Mouse (Mus musculus): Measurements from ENCODE around the gene Wasf1. TPM values are rescaled to one million over a fixed set of nuclear protein-coding genes. Genes with fewer than 3 reads are reported as not detected.

The Wasf1 gene
- polyA plus RNA-seq, 1 experiment from 2014 or later: 0.71 TPM

GRCm38 (mm10) chr10:40937569-40937968 lies 54.3 kb downstream of the Wasf1 start:
- Histone ChIP-seq H3K9me3 (replicated peaks) (no peaks in the 10 kb centered on the region), H3K27ac (replicated peaks) (no peak overlapping the region), H3K4me3 (replicated peaks) (no peak overlapping the region), H3K36me3 (replicated peaks) (no peaks in the 10 kb centered on the region), H3K9ac (no peak overlapping the region), H3K4me1 (replicated peaks) (no peaks in the 10 kb centered on the region), H3K4me2 (no peak overlapping the region), H3K27me3 (no peaks in the 10 kb centered on the region)
- ATAC-seq (ENCODE audit: insufficient read depth): no peak
- 82% methylated on average over 20 of the region's 20 CpGs for WGBS (ENCODE audit: insufficient replicate concordance)

GRCm38 (mm10) chr10:40942688-40943087 lies 59.4 kb downstream of the Wasf1 start:
- H3K36me3 ChIP-seq (replicated peaks): no peaks in the 10 kb centered on the region
- no peak overlapping the region for H3K27ac ChIP-seq (replicated peaks)
- H3K9me3 ChIP-seq (replicated peaks): no peaks in the 10 kb centered on the region
- no peak overlapping the region for H3K9ac ChIP-seq
- H3K4me2 ChIP-seq: no peak overlapping the region
- WGBS (ENCODE audit: insufficient replicate concordance): 63% methylated on average over 4 of the region's 4 CpGs
- no peak overlapping the region for H3K4me3 ChIP-seq (replicated peaks)
- H3K4me1 ChIP-seq (replicated peaks): no peaks in the 10 kb centered on the region
- ATAC-seq (ENCODE audit: insufficient read depth): no peak
- no peaks in the 10 kb centered on the region for H3K27me3 ChIP-seq

- Histone ChIP-seq H3K27ac (replicated peaks) (no peak overlapping the region), H3K4me1 (replicated peaks) (no peaks in the 10 kb centered on the region), H3K27me3 (no peaks in the 10 kb centered on the region), H3K9ac (no peak overlapping the region), H3K4me2 (no peak overlapping the region), H3K9me3 (replicated peaks) (no peaks in the 10 kb centered on the region), H3K4me3 (replicated peaks) (no peak overlapping the region), H3K36me3 (replicated peaks) (no peaks in the 10 kb centered on the region)
- WGBS (ENCODE audit: insufficient replicate concordance): 52% methylated on average over 3 of the region's 3 CpGs
- no peak for ATAC-seq (ENCODE audit: insufficient read depth)
These were observed 66.9 kb downstream of the Wasf1 start for GRCm38 (mm10) chr10:40950176-40950575.

- no peak overlapping the region for H3K4me2 ChIP-seq
- no peaks in the 10 kb centered on the region for H3K4me1 ChIP-seq (replicated peaks)
- H3K36me3 ChIP-seq (replicated peaks): no peaks in the 10 kb centered on the region
- H3K9ac ChIP-seq: no peak overlapping the region
- no peak overlapping the region for H3K4me3 ChIP-seq (replicated peaks)
- no peak overlapping the region for H3K27ac ChIP-seq (replicated peaks)
- no peak for ATAC-seq (ENCODE audit: insufficient read depth)
- WGBS (ENCODE audit: insufficient replicate concordance): 75% methylated on average over 5 of the region's 5 CpGs
- no peaks in the 10 kb centered on the region for H3K27me3 ChIP-seq
- no peaks in the 10 kb centered on the region for H3K9me3 ChIP-seq (replicated peaks)
These were observed 72.9 kb downstream of the Wasf1 start for GRCm38 (mm10) chr10:40956206-40956605.

GRCm38 (mm10) chr10:40961365-40961764 lies 78.1 kb downstream of the Wasf1 start:
- no peaks in the 10 kb centered on the region for H3K36me3 ChIP-seq (replicated peaks)
- no peak overlapping the region for H3K27ac ChIP-seq (replicated peaks)
- H3K27me3 ChIP-seq: no peaks in the 10 kb centered on the region
- H3K9ac ChIP-seq: no peak overlapping the region
- H3K4me2 ChIP-seq: no peak overlapping the region
- H3K9me3 ChIP-seq (replicated peaks): no peaks in the 10 kb centered on the region
- no peak overlapping the region for H3K4me3 ChIP-seq (replicated peaks)
- 39% methylated on average over 6 of the region's 6 CpGs for WGBS (ENCODE audit: insufficient replicate concordance)
- no peaks in the 10 kb centered on the region for H3K4me1 ChIP-seq (replicated peaks)
- no peak for ATAC-seq (ENCODE audit: insufficient read depth)

- no peaks in the 10 kb centered on the region for H3K27me3 ChIP-seq
- H3K4me3 ChIP-seq (replicated peaks): no peak overlapping the region
- H3K4me2 ChIP-seq: no peak overlapping the region
- H3K27ac ChIP-seq (replicated peaks): no peak overlapping the region
- H3K9ac ChIP-seq: no peak overlapping the region
- no peaks in the 10 kb centered on the region for H3K4me1 ChIP-seq (replicated peaks)
- H3K36me3 ChIP-seq (replicated peaks): no peaks in the 10 kb centered on the region
- H3K9me3 ChIP-seq (replicated peaks): no peaks in the 10 kb centered on the region
- 60% methylated on average over 4 of the region's 4 CpGs for WGBS (ENCODE audit: insufficient replicate concordance)
- no peak for ATAC-seq (ENCODE audit: insufficient read depth)
These were observed 78.7 kb downstream of the Wasf1 start for GRCm38 (mm10) chr10:40962008-40962407.

- Histone ChIP-seq H3K4me1 (replicated peaks) (no peaks in the 10 kb centered on the region), H3K27ac (replicated peaks) (no peak overlapping the region), H3K4me2 (no peak overlapping the region), H3K27me3 (peaks cover 12% of the 10 kb centered on the region), H3K9ac (no peak overlapping the region), H3K9me3 (replicated peaks) (no peaks in the 10 kb centered on the region), H3K4me3 (replicated peaks) (no peak overlapping the region), H3K36me3 (replicated peaks) (no peaks in the 10 kb centered on the region)
- no peak for ATAC-seq (ENCODE audit: insufficient read depth)
- 53% methylated on average over 4 of the region's 4 CpGs for WGBS (ENCODE audit: insufficient replicate concordance)
These were observed 81.3 kb downstream of the Wasf1 start for GRCm38 (mm10) chr10:40964546-40964945.

- Histone ChIP-seq H3K27ac (replicated peaks) (no peak overlapping the region), H3K4me2 (no peak overlapping the region), H3K36me3 (replicated peaks) (no peaks in the 10 kb centered on the region), H3K4me3 (replicated peaks) (no peak overlapping the region), H3K9ac (no peak overlapping the region), H3K27me3 (peaks cover 20% of the 10 kb centered on the region), H3K4me1 (replicated peaks) (no peaks in the 10 kb centered on the region), H3K9me3 (replicated peaks) (no peaks in the 10 kb centered on the region)
- no peak for ATAC-seq (ENCODE audit: insufficient read depth)
- WGBS (ENCODE audit: insufficient replicate concordance): 47% methylated on average over 8 of the region's 8 CpGs
These were observed 85.3 kb downstream of the Wasf1 start for GRCm38 (mm10) chr10:40968551-40968950.

- no peaks in the 10 kb centered on the region for H3K9me3 ChIP-seq (replicated peaks)
- H3K9ac ChIP-seq: no peak overlapping the region
- no peak for ATAC-seq (ENCODE audit: insufficient read depth)
- no peaks in the 10 kb centered on the region for H3K36me3 ChIP-seq (replicated peaks)
- WGBS (ENCODE audit: insufficient replicate concordance): 8% methylated on average over 16 of the region's 16 CpGs
- H3K4me2 ChIP-seq: no peak overlapping the region
- H3K27ac ChIP-seq (replicated peaks): no peak overlapping the region
- peaks cover 20% of the 10 kb centered on the region for H3K27me3 ChIP-seq
- H3K4me1 ChIP-seq (replicated peaks): no peaks in the 10 kb centered on the region
- H3K4me3 ChIP-seq (replicated peaks): no peak overlapping the region
These were observed 86.2 kb downstream of the Wasf1 start for GRCm38 (mm10) chr10:40969372-40970033.

GRCm38 (mm10) chr10:40970601-40971245 lies 87.4 kb downstream of the Wasf1 start:
- no peak for ATAC-seq (ENCODE audit: insufficient read depth)
- WGBS (ENCODE audit: insufficient replicate concordance): 65% methylated on average over 12 of the region's 12 CpGs
- Histone ChIP-seq H3K9me3 (replicated peaks) (no peaks in the 10 kb centered on the region), H3K4me2 (no peak overlapping the region), H3K4me3 (replicated peaks) (no peak overlapping the region), H3K27me3 (peaks cover 20% of the 10 kb centered on the region), H3K36me3 (replicated peaks) (no peaks in the 10 kb centered on the region), H3K9ac (no peak overlapping the region), H3K27ac (replicated peaks) (no peak overlapping the region), H3K4me1 (replicated peaks) (no peaks in the 10 kb centered on the region)

- no peak overlapping the region for H3K9ac ChIP-seq
- 66% methylated on average over 5 of the region's 5 CpGs for WGBS (ENCODE audit: insufficient replicate concordance)
- no peak overlapping the region for H3K4me2 ChIP-seq
- H3K4me1 ChIP-seq (replicated peaks): no peaks in the 10 kb centered on the region
- H3K27me3 ChIP-seq: peaks cover 20% of the 10 kb centered on the region
- ATAC-seq (ENCODE audit: insufficient read depth): no peak
- no peak overlapping the region for H3K4me3 ChIP-seq (replicated peaks)
- H3K27ac ChIP-seq (replicated peaks): no peak overlapping the region
- H3K9me3 ChIP-seq (replicated peaks): no peaks in the 10 kb centered on the region
- no peaks in the 10 kb centered on the region for H3K36me3 ChIP-seq (replicated peaks)
These were observed 88.0 kb downstream of the Wasf1 start for GRCm38 (mm10) chr10:40971256-40971655.

GRCm38 (mm10) chr10:40983761-40984160 lies 100.5 kb downstream of the Wasf1 start:
- H3K4me1 ChIP-seq (replicated peaks): no peaks in the 10 kb centered on the region
- no peak overlapping the region for H3K27ac ChIP-seq (replicated peaks)
- no peak for ATAC-seq (ENCODE audit: insufficient read depth)
- H3K27me3 ChIP-seq: no peaks in the 10 kb centered on the region
- no peak overlapping the region for H3K9ac ChIP-seq
- H3K4me3 ChIP-seq (replicated peaks): no peak overlapping the region
- H3K4me2 ChIP-seq: no peak overlapping the region
- no peaks in the 10 kb centered on the region for H3K36me3 ChIP-seq (replicated peaks)
- H3K9me3 ChIP-seq (replicated peaks): no peaks in the 10 kb centered on the region
